Mouse (Mus musculus): ENCODE data around the gene Ear14. TPM values are rescaled to one million over a fixed set of nuclear protein-coding genes. Genes with fewer than 3 reads are reported as not detected.

The Ear14 gene
- total and polyA plus RNA-seq, 3 experiments: not detected

- Histone ChIP-seq H3K27ac (ENCODE audit: control insufficient read depth, low read depth, low read length) (no peak overlapping the region), H3K36me3 (ENCODE audit: control insufficient read depth in 1 of 2, insufficient read depth in 2 of 2, low read length in 2 of 2) (no peaks in the 10 kb centered on the region), H3K9me3 (replicated peaks; ENCODE audit: insufficient read depth, low read length) (no peaks in the 10 kb centered on the region), H3K79me2 (ENCODE audit: control insufficient read depth, insufficient read depth, low read length, poor library complexity) (no peaks in the 10 kb centered on the region), H3K4me1 (ENCODE audit: control insufficient read depth in 1 of 2, insufficient read depth in 2 of 2, low read length in 2 of 2) (no peaks in the 10 kb centered on the region), H3K9ac (ENCODE audit: control insufficient read depth, low read depth, low read length, poor library complexity, severe bottlenecking) (no peak overlapping the region), H3K4me3 (ENCODE audit: control insufficient read depth in 1 of 2, insufficient read depth in 1 of 2, low read depth in 2 of 2, low read length in 2 of 2) (no peak overlapping the region), H3K27me3 (ENCODE audit: control insufficient read depth in 1 of 2, insufficient read depth in 2 of 2, low read length in 2 of 2) (no peaks in the 10 kb centered on the region; a peak in 1 of 4 replicates)
- TF ChIP-seq ZKSCAN1 (IDR thresholded peaks at IDR 0.05; ENCODE audit: low read depth, low read length): no peak
- no peak for TF ChIP-seq CHD1 (IDR thresholded peaks at IDR 0.05; ENCODE audit: low read depth, low read length)
- no peak for TF ChIP-seq UBTF (IDR thresholded peaks at IDR 0.05; ENCODE audit: borderline replicate concordance, insufficient read depth, low read depth, low read length)
- no peak for TF ChIP-seq MAZ (IDR thresholded peaks at IDR 0.05; ENCODE audit: low read depth, low read length)
- no peak for TF ChIP-seq KAT2A (conservative IDR thresholded peaks at IDR 0.05; ENCODE audit: low read depth, low read length)
- no peak for TF ChIP-seq ZNF384 (IDR thresholded peaks at IDR 0.05; ENCODE audit: low read depth, low read length)
- TF ChIP-seq CTCF (IDR thresholded peaks at IDR 0.05 in 2 of 3, conservative IDR thresholded peaks at IDR 0.05 in 1 of 3; ENCODE audit: control insufficient read depth in 1 of 3, insufficient read depth in 1 of 3, low read depth in 2 of 3, low read length in 3 of 3, poor library complexity in 1 of 3, severe bottlenecking in 1 of 3): no peak
- no peak for TF ChIP-seq ZMIZ1 (IDR thresholded peaks at IDR 0.05; ENCODE audit: low read depth, low read length)
- TF ChIP-seq GABPA (IDR thresholded peaks at IDR 0.05; ENCODE audit: low read depth, low read length): no peak
- TF ChIP-seq NRF1 (IDR thresholded peaks at IDR 0.05; ENCODE audit: insufficient read depth, low read depth, low read length, poor library complexity, severe bottlenecking): no peak
- no peak for TF ChIP-seq ZC3H11A (IDR thresholded peaks at IDR 0.05; ENCODE audit: low read depth, low read length)
- TF ChIP-seq USF2 (IDR thresholded peaks at IDR 0.05; ENCODE audit: borderline replicate concordance in 1 of 2, insufficient read depth in 1 of 2, low read depth in 1 of 2, low read length in 2 of 2): no peak
- TF ChIP-seq EP300 (IDR thresholded peaks at IDR 0.05; ENCODE audit: low read depth in 1 of 2, low read length in 2 of 2): no peak
- no peak for TF ChIP-seq SIN3A (IDR thresholded peaks at IDR 0.05; ENCODE audit: low read length)
- TF ChIP-seq POLR2AphosphoS2 (IDR thresholded peaks at IDR 0.05; ENCODE audit: low read length): no peak
- no peak for TF ChIP-seq MAX (IDR thresholded peaks at IDR 0.05; ENCODE audit: low read length)
- no peak for TF ChIP-seq SMC3 (IDR thresholded peaks at IDR 0.05; ENCODE audit: low read depth, low read length)
- DNase-seq (ENCODE audit: low read depth, low spot score): no peak
These were observed 37.8 kb upstream of the Ear14 start for GRCm38 (mm10) chr14:51165435-51165834.

- Histone ChIP-seq H3K27ac (ENCODE audit: control insufficient read depth, low read depth, low read length) (no peak overlapping the region), H3K36me3 (ENCODE audit: control insufficient read depth in 1 of 2, insufficient read depth in 2 of 2, low read length in 2 of 2) (no peaks in the 10 kb centered on the region), H3K79me2 (ENCODE audit: control insufficient read depth, insufficient read depth, low read length, poor library complexity) (no peaks in the 10 kb centered on the region), H3K9me3 (replicated peaks; ENCODE audit: insufficient read depth, low read length) (no peaks in the 10 kb centered on the region), H3K9ac (ENCODE audit: control insufficient read depth, low read depth, low read length, poor library complexity, severe bottlenecking) (no peak overlapping the region), H3K4me3 (ENCODE audit: control insufficient read depth in 1 of 2, insufficient read depth in 1 of 2, low read depth in 2 of 2, low read length in 2 of 2) (no peak overlapping the region), H3K27me3 (ENCODE audit: control insufficient read depth in 1 of 2, insufficient read depth in 2 of 2, low read length in 2 of 2) (no peaks in the 10 kb centered on the region; a peak in 1 of 4 replicates), H3K4me1 (ENCODE audit: control insufficient read depth in 1 of 2, insufficient read depth in 2 of 2, low read length in 2 of 2) (no peaks in the 10 kb centered on the region)
- no peak for DNase-seq (ENCODE audit: low read depth, low spot score)
- no peak for TF ChIP-seq ZC3H11A (IDR thresholded peaks at IDR 0.05; ENCODE audit: low read depth, low read length)
- TF ChIP-seq BHLHE40 (IDR thresholded peaks at IDR 0.05; ENCODE audit: borderline replicate concordance, low read depth, low read length): no peak
- no peak for TF ChIP-seq POLR2AphosphoS5 (IDR thresholded peaks at IDR 0.05; ENCODE audit: borderline replicate concordance, low read depth, low read length)
- no peak for TF ChIP-seq ZMIZ1 (IDR thresholded peaks at IDR 0.05; ENCODE audit: low read depth, low read length)
- no peak for TF ChIP-seq RAD21 (IDR thresholded peaks at IDR 0.05; ENCODE audit: low read depth, low read length)
- TF ChIP-seq CHD1 (IDR thresholded peaks at IDR 0.05; ENCODE audit: low read depth, low read length): no peak
- no peak for TF ChIP-seq NRF1 (IDR thresholded peaks at IDR 0.05; ENCODE audit: insufficient read depth, low read depth, low read length, poor library complexity, severe bottlenecking)
These were observed 37.1 kb upstream of the Ear14 start for GRCm38 (mm10) chr14:51166068-51166467.
